Mouse (Mus musculus) hindbrain, embryonic 11.5 days (tissue): Measurements from ENCODE around the gene Gm26938. TPM values are rescaled to one million over a fixed set of nuclear protein-coding genes. Genes with fewer than 3 reads are reported as not detected.
A peak's percentile ranks its signal among the peaks of the same experiment; 100 is the strongest.

Experiments used
- ATAC-seq: fragments of 200-750 bp; cut with Nextera tagmentation; 2 replicates; pipeline ENCODE4 v1.8.0; 2017; ENCODE audit warnings: mild to moderate bottlenecking, moderate TSS enrichment, moderate library complexity; ENCODE audit not compliant: low FRiP score
- DNase-seq: peaks from one replicate; pipeline ENCODE4 v3.0.0-alpha.2; 2015; ENCODE audit warnings: low spot score
- H3K27ac ChIP-seq: fragments of 300-500 bp; sonication (generic); 2 replicates; pipeline ENCODE4 v1.5.1; 2014; ENCODE audit warnings: mild to moderate bottlenecking, low read depth, low read length
- H3K27me3 ChIP-seq: fragments of 300-500 bp; sonication (generic); 2 replicates; pipeline ENCODE4 v1.6.1; 2014; ENCODE audit warnings: mild to moderate bottlenecking, low read length, moderate library complexity, mixed read lengths; ENCODE audit not compliant: control insufficient read depth, insufficient read depth
- H3K36me3 ChIP-seq: fragments of 300-500 bp; sonication (generic); 2 replicates; pipeline ENCODE4 v1.6.1; 2014; ENCODE audit warnings: mild to moderate bottlenecking, low read length, moderate library complexity, mixed read lengths; ENCODE audit not compliant: control insufficient read depth, insufficient read depth
- H3K4me1 ChIP-seq: fragments of 300-500 bp; sonication (generic); replicated peaks from 2 replicates; pipeline ENCODE4 v1.6.1; 2014; ENCODE audit warnings: low read length, mixed read lengths; ENCODE audit not compliant: control insufficient read depth, insufficient read depth
- H3K4me2 ChIP-seq: fragments of 300-500 bp; sonication (generic); replicated peaks from 2 replicates; pipeline ENCODE4 v1.6.1; 2014; ENCODE audit warnings: mild to moderate bottlenecking, low read depth, low read length
- H3K4me3 ChIP-seq: fragments of 300-500 bp; sonication (generic); 2 replicates; pipeline ENCODE4 v1.5.1; 2014; ENCODE audit warnings: low read depth, low read length
- H3K9ac ChIP-seq: fragments of 300-500 bp; sonication (generic); 2 replicates; pipeline ENCODE4 v1.6.1; 2014; ENCODE audit warnings: low read depth, low read length
- H3K9me3 ChIP-seq: fragments of 300-500 bp; sonication (generic); 2 replicates; pipeline ENCODE4 v1.6.1; 2016; ENCODE audit warnings: low read length; ENCODE audit not compliant: control insufficient read depth
- WGBS: fragments of 180-500 bp; shearing (Covaris S2); extraction: QIAGEN DNeasy Blood & Tissue Kit; methylation state at CpG from one replicate; pipeline ENCODE4 v1.1.7; 2014; 5-methylcytosine and 5-hydroxymethylcytosine counted together
- polyA plus RNA-seq: library from polyadenylated mRNA; unstranded; fragments of >200 nt; fragmentation: Nextera tagmentation; extraction: Ambion mirVana; gene quantifications from 2 replicates; pipeline ENCODE4 v1.2.1, GENCODE M21; 2014

Gene Gm26938
- polyA plus RNA-seq, 1 experiment from 2014 or later = not detected

DNA sequence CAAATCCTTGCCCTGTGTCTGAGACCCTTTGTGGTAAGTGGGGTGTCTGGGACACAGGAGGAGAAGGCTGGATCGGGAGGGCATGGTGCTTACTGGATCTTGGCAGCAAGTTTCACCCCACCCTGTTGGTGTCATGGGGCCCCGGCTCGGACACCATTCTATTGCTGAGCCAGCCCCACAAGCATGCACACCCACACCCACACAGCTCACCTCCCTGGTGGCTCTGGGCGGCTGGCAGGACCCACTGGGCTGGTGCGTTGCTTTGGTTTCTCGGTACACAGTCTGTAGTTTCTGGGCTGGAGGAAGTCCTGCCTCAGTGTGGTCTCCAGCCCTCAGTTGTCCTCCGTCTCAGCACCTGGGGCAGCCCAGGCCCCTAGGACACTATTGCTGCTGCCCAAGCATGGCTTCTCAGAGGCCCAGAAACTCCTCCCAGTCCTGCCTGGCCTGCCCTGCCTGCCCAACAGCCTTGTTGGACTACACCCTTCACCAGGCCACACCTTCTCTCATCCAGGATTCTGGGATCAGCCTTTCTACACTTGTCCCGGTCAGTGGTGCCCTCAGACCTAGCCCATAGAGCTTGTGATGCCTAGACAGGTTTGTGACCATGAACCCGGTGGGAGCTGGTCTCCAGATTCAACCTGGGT, 6.5 kb downstream of the Gm26938 start, which contains the start of gene Tmem184a:
Gene Tmem184a (minus strand): TSS at position 380 of the 644 bp plus-strand sequence.
- no peak within 1 kb of the TSS for H3K27ac ChIP-seq
- no peak within 1 kb of the TSS for H3K4me2 ChIP-seq
- ATAC-seq = no peak
- DNase-seq = no peak
- H3K4me1 ChIP-seq = no peaks in the 10 kb centered on the region
- no peaks in the 10 kb centered on the region for H3K9me3 ChIP-seq
- no peak within 1 kb of the TSS for H3K4me3 ChIP-seq
- no peak within 1 kb of the TSS for H3K9ac ChIP-seq
- no peaks in the 10 kb centered on the region for H3K27me3 ChIP-seq
- peaks cover 3% of the 10 kb centered on the region; the same call in 1 of the 2 replicates for H3K36me3 ChIP-seq
- 88% methylated on average over 9 of the region's 9 CpGs for WGBS

DNA sequence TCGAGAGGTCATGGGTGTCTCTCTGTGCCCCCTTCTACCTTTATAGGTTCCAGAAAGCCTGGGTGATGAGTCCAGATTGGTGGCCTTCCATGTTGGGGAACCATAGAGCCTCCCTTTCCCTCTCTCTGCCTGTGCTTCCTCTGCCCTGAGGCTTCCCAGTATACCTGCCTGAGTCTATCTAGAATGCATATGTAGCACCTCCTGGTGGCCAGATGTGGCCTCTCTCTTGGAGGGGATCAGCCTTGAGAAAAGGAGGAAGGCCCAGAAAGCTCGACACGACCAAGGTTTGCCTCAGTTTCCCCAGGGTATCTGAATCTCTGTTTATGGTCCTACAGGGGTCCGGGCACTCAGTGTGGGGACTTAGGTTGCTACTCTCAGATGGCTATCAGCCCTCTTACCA, 7.4 kb downstream of the Gm26938 start:
- Histone ChIP-seq H3K36me3 (peaks cover 3% of the 10 kb centered on the region; the same call in 1 of the 2 replicates), H3K9ac (no peak overlapping the region), H3K9me3 (no peaks in the 10 kb centered on the region), H3K4me3 (no peak overlapping the region), H3K27me3 (peaks cover 5% of the 10 kb centered on the region), H3K27ac (no peak overlapping the region), H3K4me2 (no peak overlapping the region), H3K4me1 (no peaks in the 10 kb centered on the region)
- DNase-seq = peak; percentile 48
- 63% methylated on average over 4 of the region's 4 CpGs for WGBS
- ATAC-seq = no peak

DNA sequence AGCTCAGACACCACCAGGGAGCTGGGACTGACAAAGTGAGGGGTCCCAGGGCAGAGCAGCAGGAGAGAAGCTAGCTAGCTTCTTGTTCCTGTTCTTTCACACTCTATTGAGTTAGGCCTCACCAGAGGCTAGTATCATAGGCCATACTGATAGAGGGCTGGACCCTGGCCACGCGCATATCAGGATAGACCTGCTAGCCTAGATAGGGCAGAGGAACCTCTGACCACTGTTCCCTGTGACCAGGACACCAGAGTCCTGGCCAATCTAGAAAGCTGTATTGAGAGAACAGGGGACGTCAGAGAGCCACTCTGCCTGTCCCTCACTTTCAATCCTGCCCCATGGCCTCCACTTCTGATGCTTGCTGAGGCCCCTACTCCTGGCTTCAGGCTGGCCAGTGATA, 8.2 kb downstream of the Gm26938 start:
- Histone ChIP-seq H3K36me3 (peaks cover 3% of the 10 kb centered on the region; the same call in 1 of the 2 replicates), H3K9me3 (no peaks in the 10 kb centered on the region), H3K4me1 (no peaks in the 10 kb centered on the region), H3K4me2 (no peak overlapping the region), H3K27ac (no peak overlapping the region), H3K9ac (no peak overlapping the region), H3K27me3 (peaks cover 11% of the 10 kb centered on the region), H3K4me3 (no peak overlapping the region)
- no peak for ATAC-seq
- no peak for DNase-seq
- 84% methylated on average over 3 of the region's 3 CpGs for WGBS

DNA sequence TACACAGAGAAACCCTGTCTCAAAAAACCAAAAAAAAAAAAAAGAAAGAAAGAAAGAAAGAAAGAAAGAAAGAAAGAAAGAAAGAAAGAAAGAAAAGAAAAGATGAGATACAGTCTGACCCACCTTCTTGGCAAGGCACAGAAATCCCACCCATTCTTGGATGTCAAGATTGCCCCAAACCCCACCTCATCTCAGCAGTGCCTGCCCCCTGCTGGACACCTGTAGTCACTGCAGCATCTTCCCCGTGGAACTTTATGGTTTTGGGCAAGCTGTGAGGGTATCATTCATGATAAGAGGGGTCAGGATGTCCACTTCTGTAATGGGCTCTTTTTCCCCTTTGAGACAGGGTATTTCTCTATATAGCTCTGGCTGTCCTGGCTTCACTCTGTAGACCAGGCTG, 8.9 kb downstream of the Gm26938 start:
- no peak overlapping the region for H3K4me3 ChIP-seq
- no peak overlapping the region for H3K9ac ChIP-seq
- H3K27me3 ChIP-seq = peaks cover 16% of the 10 kb centered on the region
- H3K4me1 ChIP-seq = no peaks in the 10 kb centered on the region
- no peak overlapping the region for H3K27ac ChIP-seq
- no peaks in the 10 kb centered on the region for H3K9me3 ChIP-seq
- 7% methylated on average over 1 of the region's 1 CpGs for WGBS
- no peak overlapping the region for H3K4me2 ChIP-seq
- no peak for ATAC-seq
- DNase-seq = peak; percentile 40
- no peaks in the 10 kb centered on the region for H3K36me3 ChIP-seq

DNA sequence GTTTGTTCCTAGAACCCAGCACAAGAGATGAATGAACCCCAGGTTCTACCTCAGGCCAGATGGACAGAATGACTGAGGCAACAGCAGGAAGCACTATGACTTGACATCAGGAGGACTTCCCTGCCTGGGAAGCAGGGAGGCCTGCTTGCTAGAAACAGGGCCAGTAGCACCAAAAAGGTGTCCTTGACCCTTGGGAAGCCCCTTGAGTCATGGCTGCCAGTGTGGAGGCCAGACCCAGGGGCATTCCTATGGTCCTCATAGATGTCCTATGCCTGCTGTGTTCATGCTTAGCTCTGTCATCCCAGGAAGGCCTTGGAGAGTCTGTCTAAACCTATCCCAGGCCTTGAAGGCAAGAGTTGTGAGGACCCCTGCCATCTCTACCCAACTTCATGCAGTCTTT, 9.8 kb downstream of the Gm26938 start:
- Histone ChIP-seq H3K4me1 (no peaks in the 10 kb centered on the region), H3K27me3 (peaks cover 16% of the 10 kb centered on the region), H3K4me3 (no peak overlapping the region), H3K36me3 (no peaks in the 10 kb centered on the region), H3K27ac (no peak overlapping the region), H3K4me2 (no peak overlapping the region), H3K9ac (no peak overlapping the region), H3K9me3 (no peaks in the 10 kb centered on the region)
- DNase-seq = no peak
- no peak for ATAC-seq

DNA sequence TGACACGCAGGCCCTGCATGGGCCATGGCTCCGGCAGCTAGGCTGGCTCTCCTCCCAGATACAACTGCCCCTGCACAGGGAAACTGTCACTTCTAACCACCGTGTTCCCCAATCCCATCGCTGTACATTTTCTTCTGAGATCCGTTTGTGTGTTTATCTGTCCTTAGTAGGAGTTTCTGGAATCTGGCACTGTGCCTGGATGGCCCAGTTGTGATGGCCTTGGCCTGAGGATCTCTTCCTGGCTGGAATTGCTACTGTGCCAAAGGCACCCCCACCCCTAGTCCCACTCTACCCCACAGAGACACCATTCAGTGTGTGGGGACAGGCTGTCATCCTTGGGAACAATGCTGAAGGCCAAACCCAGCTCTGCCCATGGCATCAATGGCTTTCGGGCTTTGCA, 10.2 kb downstream of the Gm26938 start:
- Histone ChIP-seq H3K4me2 (no peak overlapping the region), H3K27ac (no peak overlapping the region), H3K4me1 (no peaks in the 10 kb centered on the region), H3K9me3 (no peaks in the 10 kb centered on the region), H3K4me3 (no peak overlapping the region), H3K36me3 (no peaks in the 10 kb centered on the region), H3K27me3 (peaks cover 16% of the 10 kb centered on the region), H3K9ac (no peak overlapping the region)
- ATAC-seq (no peak), DNase-seq (no peak)
- WGBS = 83% methylated on average over 6 of the region's 6 CpGs

DNA sequence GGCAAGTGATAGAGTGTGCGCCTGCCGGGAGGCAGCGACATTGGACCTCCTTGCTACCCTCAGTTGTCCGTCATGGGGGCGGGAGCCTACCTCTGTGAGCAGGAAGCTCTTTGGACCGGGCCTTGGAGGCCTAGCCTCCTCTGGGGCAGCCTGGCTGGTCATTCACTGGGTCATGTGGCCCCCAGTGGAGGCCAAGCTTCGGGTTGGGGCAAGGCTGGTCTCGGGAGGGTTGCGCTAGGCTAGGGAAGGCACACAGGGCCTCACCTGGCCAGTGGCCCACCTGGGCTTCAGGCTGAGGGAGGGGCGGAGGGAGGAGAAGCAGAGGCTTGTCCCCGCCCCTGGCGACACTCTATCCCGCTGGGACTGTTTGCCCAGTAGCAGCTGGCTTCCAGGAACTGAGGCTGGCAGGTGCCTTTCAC, 12.2 kb downstream of the Gm26938 start:
- H3K4me1 ChIP-seq = no peaks in the 10 kb centered on the region
- DNase-seq (no peak), ATAC-seq (no peak)
- H3K9me3 ChIP-seq = no peaks in the 10 kb centered on the region
- peaks cover 16% of the 10 kb centered on the region for H3K27me3 ChIP-seq
- H3K27ac ChIP-seq = no peak overlapping the region
- 12% methylated on average over 11 of the region's 13 CpGs for whole genome bisulfite sequencing
- no peak overlapping the region for H3K4me2 ChIP-seq
- no peak overlapping the region for H3K9ac ChIP-seq
- H3K4me3 ChIP-seq = no peak overlapping the region
- H3K36me3 ChIP-seq = no peaks in the 10 kb centered on the region

DNA sequence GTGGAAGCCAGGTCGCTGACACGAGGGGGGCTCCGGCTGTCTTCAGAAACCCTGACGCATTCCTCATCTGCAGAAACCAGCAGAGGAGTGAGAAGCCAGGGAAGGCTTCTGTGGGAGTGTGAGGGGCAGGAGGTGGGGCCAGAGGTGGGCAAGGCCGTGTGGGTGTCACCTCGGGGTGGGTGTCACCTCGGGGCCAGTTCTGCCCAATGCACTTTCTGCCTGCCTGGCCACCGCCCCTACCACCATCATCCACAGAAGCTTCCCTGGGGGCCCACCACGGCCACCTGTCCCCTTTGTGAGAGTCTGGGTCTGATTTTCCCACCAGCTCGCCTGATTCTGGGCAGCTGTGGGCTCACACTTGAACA, 13.1 kb downstream of the Gm26938 start:
- H3K27ac ChIP-seq = no peak overlapping the region
- H3K36me3 ChIP-seq = no peaks in the 10 kb centered on the region
- peaks cover 16% of the 10 kb centered on the region for H3K27me3 ChIP-seq
- no peak for ATAC-seq
- WGBS = 49% methylated on average over 10 of the region's 10 CpGs
- no peak overlapping the region for H3K4me2 ChIP-seq
- DNase-seq = no peak
- no peaks in the 10 kb centered on the region for H3K4me1 ChIP-seq
- H3K4me3 ChIP-seq = no peak overlapping the region
- no peaks in the 10 kb centered on the region for H3K9me3 ChIP-seq
- no peak overlapping the region for H3K9ac ChIP-seq

DNA sequence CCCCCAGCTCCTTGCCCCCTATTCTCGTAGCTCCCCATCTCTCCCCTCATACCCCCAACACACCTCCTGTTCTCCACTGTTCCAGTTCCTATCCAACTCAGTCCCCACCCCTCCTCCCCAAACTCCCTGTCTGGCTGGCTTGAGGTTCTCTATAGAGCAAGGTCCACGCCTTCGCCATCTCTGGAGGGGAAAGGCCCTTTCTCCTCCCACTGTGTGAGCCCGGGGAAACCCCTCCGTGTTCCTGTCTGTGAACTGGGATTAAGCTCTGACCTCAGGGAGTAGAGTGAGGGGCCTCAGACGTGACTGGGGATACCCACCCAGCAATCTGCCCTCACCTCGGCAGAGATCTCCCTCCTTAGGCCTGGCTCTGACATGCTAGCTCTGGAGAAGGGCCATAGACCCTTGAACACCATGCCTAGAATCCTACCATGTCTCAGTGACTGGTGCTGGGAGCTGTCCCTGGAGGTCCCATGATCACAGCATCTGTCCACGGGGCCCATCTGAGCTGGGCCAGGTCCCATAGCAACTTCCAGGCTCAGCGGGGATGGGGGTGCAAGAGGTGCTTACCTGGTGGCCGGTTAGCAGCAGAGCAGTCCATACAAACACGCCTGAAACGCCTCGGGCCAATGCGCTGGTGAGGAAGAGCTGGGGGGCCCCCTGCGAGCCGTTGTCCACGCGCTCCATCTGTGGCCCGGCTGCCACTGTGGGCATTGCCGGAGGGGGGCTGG, 13.6 kb downstream of the Gm26938 start:
- WGBS = 73% methylated on average over 20 of the region's 20 CpGs
- Histone ChIP-seq H3K4me1 (no peaks in the 10 kb centered on the region), H3K4me2 (no peak overlapping the region), H3K27me3 (peaks cover 16% of the 10 kb centered on the region), H3K36me3 (no peaks in the 10 kb centered on the region), H3K9me3 (no peaks in the 10 kb centered on the region), H3K9ac (no peak overlapping the region), H3K4me3 (no peak overlapping the region), H3K27ac (no peak overlapping the region)
- DNase-seq (no peak), ATAC-seq (no peak)
